Mouse (Mus musculus) limb, embryonic 14.5 days (tissue): ENCODE measurements around the gene Zfp609. TPM values are rescaled to one million over a fixed set of nuclear protein-coding genes. Genes with fewer than 3 reads are reported as not detected.

Experiments
- ATAC-seq: fragments of 200-750 bp; cut with Nextera tagmentation; 2 replicates; pipeline ENCODE4 v1.8.0; 2017; ENCODE audit warnings: low read depth, moderate number of reproducible peaks, moderate TSS enrichment; ENCODE audit not compliant: low FRiP score
- DNase-seq: peaks from one replicate; pipeline ENCODE4 v3.0.0-alpha.2; 2015; ENCODE audit warnings: low spot score
- H3K27ac ChIP-seq: fragments of 300-500 bp; sonication (generic); replicated peaks from 2 replicates; pipeline ENCODE4 v1.5.1; 2014; ENCODE audit warnings: low read depth, mild to moderate bottlenecking, low read length, moderate library complexity, mixed read lengths
- H3K27me3 ChIP-seq: fragments of 300-500 bp; sonication (generic); 2 replicates; pipeline ENCODE4 v1.6.1; 2014; ENCODE audit warnings: low read length, mixed read lengths; ENCODE audit not compliant: control insufficient read depth, insufficient read depth
- H3K36me3 ChIP-seq: fragments of 300-500 bp; sonication (generic); 2 replicates; pipeline ENCODE4 v1.6.1; 2014; ENCODE audit warnings: mild to moderate bottlenecking, low read length, moderate library complexity, mixed read lengths; ENCODE audit not compliant: control insufficient read depth, insufficient read depth
- H3K4me1 ChIP-seq: fragments of 300-500 bp; sonication (generic); 2 replicates; pipeline ENCODE4 v1.6.1; 2014; ENCODE audit warnings: antibody characterized with exemption, low read length, mixed read lengths; ENCODE audit not compliant: control insufficient read depth, insufficient read depth
- H3K4me2 ChIP-seq: fragments of 300-500 bp; sonication (generic); replicated peaks from 2 replicates; pipeline ENCODE4 v1.6.1; 2014; ENCODE audit warnings: low read depth, mild to moderate bottlenecking, low read length, moderate library complexity; ENCODE audit not compliant: severe bottlenecking
- H3K4me3 ChIP-seq: fragments of 300-500 bp; sonication (generic); replicated peaks from 2 replicates; pipeline ENCODE4 v1.5.1; 2014; ENCODE audit warnings: low read length
- H3K9ac ChIP-seq: fragments of 300-500 bp; sonication (generic); 2 replicates; pipeline ENCODE4 v1.6.1; 2014; ENCODE audit warnings: mild to moderate bottlenecking, low read depth, low read length, moderate library complexity; ENCODE audit not compliant: severe bottlenecking
- H3K9me3 ChIP-seq: fragments of 300-500 bp; sonication (generic); 2 replicates; pipeline ENCODE4 v1.6.1; 2016; ENCODE audit warnings: low read length; ENCODE audit not compliant: control insufficient read depth
- POLR2A ChIP-seq: fragments of 200-500 bp; IDR thresholded peaks from 2 replicates; pipeline ENCODE4 v1.8.0; 2012; ENCODE audit warnings: inconsistent platforms, mild to moderate bottlenecking, moderate library complexity, borderline replicate concordance; ENCODE audit not compliant: insufficient read depth, insufficient read length; ENCODE audit errors: extremely low read depth
- WGBS: fragments of 180-500 bp; shearing (Covaris S2); extraction: QIAGEN DNeasy Blood & Tissue Kit; methylation state at CpG from one replicate; pipeline ENCODE4 v1.1.7; 2014; 5-methylcytosine and 5-hydroxymethylcytosine counted together
- polyA plus RNA-seq, 2 experiments: library from polyadenylated mRNA; depleted of rRNA in 1 of 2; stranded (reverse) in 1 of 2; unstranded in 1 of 2; fragments of >200 nt; fragmentation: Nextera tagmentation in 1 of 2; extraction: Ambion mirVana in 1 of 2; gene quantifications; 2 replicates each; pipeline versions ENCODE4 v1.2.1 to v1.2.3; 2012 to 2014

Gene Zfp609
- polyA plus RNA-seq, 2 experiments: 7.3 to 20.3 TPM

- ATAC-seq (no peak), DNase-seq (peak; percentile 73)
- Histone ChIP-seq H3K4me2 (no peak overlapping the region), H3K27ac (no peak overlapping the region), H3K36me3 (no peaks in the 10 kb centered on the region), H3K9me3 (no peaks in the 10 kb centered on the region), H3K9ac (no peak overlapping the region), H3K4me1 (no peaks in the 10 kb centered on the region), H3K4me3 (no peak overlapping the region), H3K27me3 (no peaks in the 10 kb centered on the region)
- no peak for TF ChIP-seq POLR2A
- WGBS: 16% methylated on average over 5 of the region's 5 CpGs
Measured at GRCm38 (mm10) chr9:65666042-65666441, 161.3 kb downstream of the Zfp609 start.

GRCm38 (mm10) chr9:65664163-65664562 lies 163.2 kb downstream of the Zfp609 start:
- Histone ChIP-seq H3K9ac (no peak overlapping the region), H3K4me3 (no peak overlapping the region), H3K27ac (no peak overlapping the region), H3K27me3 (no peaks in the 10 kb centered on the region), H3K4me2 (no peak overlapping the region), H3K36me3 (no peaks in the 10 kb centered on the region), H3K9me3 (no peaks in the 10 kb centered on the region), H3K4me1 (no peaks in the 10 kb centered on the region)
- TF ChIP-seq POLR2A: no peak
- DNase-seq: peak; percentile 67
- ATAC-seq: no peak
- WGBS: 2% methylated on average over 3 of the region's 3 CpGs

GRCm38 (mm10) chr9:65661493-65661892 lies 165.9 kb downstream of the Zfp609 start:
- DNase-seq: no peak
- Histone ChIP-seq H3K36me3 (no peaks in the 10 kb centered on the region), H3K27me3 (no peaks in the 10 kb centered on the region), H3K27ac (no peak overlapping the region), H3K4me1 (no peaks in the 10 kb centered on the region), H3K4me3 (no peak overlapping the region), H3K4me2 (no peak overlapping the region), H3K9me3 (no peaks in the 10 kb centered on the region), H3K9ac (no peak overlapping the region)
- 84% methylated on average over 1 of the region's 1 CpGs for WGBS
- TF ChIP-seq POLR2A: no peak
- ATAC-seq: no peak

GRCm38 (mm10) chr9:65661029-65661428 lies 166.3 kb downstream of the Zfp609 start:
- H3K4me2 ChIP-seq: no peak overlapping the region
- H3K9me3 ChIP-seq: no peaks in the 10 kb centered on the region
- H3K4me1 ChIP-seq: no peaks in the 10 kb centered on the region
- no peak for TF ChIP-seq POLR2A
- WGBS: 67% methylated on average over 5 of the region's 5 CpGs
- no peak overlapping the region for H3K4me3 ChIP-seq
- H3K36me3 ChIP-seq: no peaks in the 10 kb centered on the region
- H3K27ac ChIP-seq: no peak overlapping the region
- H3K27me3 ChIP-seq: no peaks in the 10 kb centered on the region
- no peak for ATAC-seq
- no peak for DNase-seq
- H3K9ac ChIP-seq: no peak overlapping the region

- TF ChIP-seq POLR2A: no peak
- H3K36me3 ChIP-seq: no peaks in the 10 kb centered on the region
- H3K9me3 ChIP-seq: no peaks in the 10 kb centered on the region
- no peak overlapping the region for H3K27ac ChIP-seq
- H3K4me1 ChIP-seq: no peaks in the 10 kb centered on the region
- DNase-seq: no peak
- H3K27me3 ChIP-seq: no peaks in the 10 kb centered on the region
- H3K4me3 ChIP-seq: no peak overlapping the region
- no peak for ATAC-seq
- WGBS: 77% methylated on average over 3 of the region's 3 CpGs
- no peak overlapping the region for H3K9ac ChIP-seq
- no peak overlapping the region for H3K4me2 ChIP-seq
Measured at GRCm38 (mm10) chr9:65657218-65657617, 170.1 kb downstream of the Zfp609 start.

- no peak for ATAC-seq
- H3K4me2 ChIP-seq: no peak overlapping the region
- no peaks in the 10 kb centered on the region for H3K27me3 ChIP-seq
- H3K36me3 ChIP-seq: no peaks in the 10 kb centered on the region
- DNase-seq: no peak
- no peak overlapping the region for H3K27ac ChIP-seq
- no peak overlapping the region for H3K4me3 ChIP-seq
- no peak for TF ChIP-seq POLR2A
- H3K4me1 ChIP-seq: no peaks in the 10 kb centered on the region
- H3K9me3 ChIP-seq: no peaks in the 10 kb centered on the region
- H3K9ac ChIP-seq: no peak overlapping the region
- WGBS: 80% methylated on average over 8 of the region's 8 CpGs
Measured at GRCm38 (mm10) chr9:65655540-65655939, 171.8 kb downstream of the Zfp609 start.
